Mouse (Mus musculus): ENCODE data around the gene 1700020D05Rik.

DNA sequence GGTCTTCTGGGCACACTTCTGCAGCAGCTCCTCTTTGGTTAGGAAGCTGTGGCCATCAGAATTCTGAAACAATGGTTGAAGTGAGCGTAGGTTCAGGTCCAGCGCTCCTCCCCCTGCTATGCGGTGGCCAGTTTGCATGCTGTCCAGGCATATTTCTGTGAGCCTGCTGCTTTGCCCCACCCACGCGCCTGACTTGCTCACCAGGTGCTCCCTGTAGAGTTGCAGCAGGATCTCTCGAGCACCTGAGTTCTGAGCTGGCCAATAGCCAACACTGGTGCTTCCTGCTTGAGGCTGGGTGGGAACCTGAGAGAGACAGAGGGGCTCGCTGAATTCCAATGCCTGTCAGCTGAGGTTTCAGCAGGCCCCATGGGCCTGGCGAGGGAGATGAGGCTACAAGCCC lies 17.3 kb downstream of the 1700020D05Rik start:
- TF ChIP-seq CTCF (IDR thresholded peaks at IDR 0.05) (no peak), POLR2A (IDR thresholded peaks at IDR 0.05; ENCODE audit: insufficient read depth, low read depth, low read length) (no peak), EP300 (IDR thresholded peaks at IDR 0.05; ENCODE audit: insufficient read depth, low read depth, low read length) (no peak)

All from heart, adult 2 months (tissue).